Mouse (Mus musculus) adrenal gland, adult 18-20 months (tissue): ENCODE results near the gene Adipor1. TPM values are rescaled to one million over a fixed set of nuclear protein-coding genes. Genes with fewer than 3 reads are reported as not detected.

Experiments
- DNase-seq, 2 experiments: peaks; one replicate each; pipeline ENCODE4 v3.0.0; 2021 to 2022; ENCODE audit warnings: low spot score in 2 of 2
- long read RNA-seq, 2 experiments: library from polyadenylated mRNA; stranded (forward); transcript quantifications; one replicate each; pipeline ENCODE4 v2.0.0; 2021
- total RNA-seq, 2 experiments: library from RNA; stranded (reverse); gene quantifications; 1 replicate in 1 of 2; 2 replicates in 1 of 2; pipeline ENCODE4 v1.2.3; 2021

Gene Adipor1
- total RNA-seq, result 100 to 1,000 TPM; 132 to 137 TPM
- long read RNA-seq, experiment 1, transcript Adipor1-201 (8 exons, 3,123 nt), result major isoform, 236 of 330 reads
- long read RNA-seq, experiment 1, transcript Adipor1-202 (8 exons, 3,446 nt), result minor isoform, 74 of 330 reads
- long read RNA-seq, experiment 1, partial matches to known transcripts, result 6 of 330 reads
- long read RNA-seq, experiment 1, other reads (novel, unspliced or antisense), result 14 of 330 reads
- long read RNA-seq, experiment 2, transcript Adipor1-202 (8 exons, 3,446 nt), result minor isoform, 99 of 516 reads
- long read RNA-seq, experiment 2, transcript Adipor1-201 (8 exons, 3,123 nt), result major isoform, 337 of 516 reads
- long read RNA-seq, experiment 2, partial matches to known transcripts, result 64 of 516 reads
- long read RNA-seq, experiment 2, other reads (novel, unspliced or antisense), result 16 of 516 reads

DNA sequence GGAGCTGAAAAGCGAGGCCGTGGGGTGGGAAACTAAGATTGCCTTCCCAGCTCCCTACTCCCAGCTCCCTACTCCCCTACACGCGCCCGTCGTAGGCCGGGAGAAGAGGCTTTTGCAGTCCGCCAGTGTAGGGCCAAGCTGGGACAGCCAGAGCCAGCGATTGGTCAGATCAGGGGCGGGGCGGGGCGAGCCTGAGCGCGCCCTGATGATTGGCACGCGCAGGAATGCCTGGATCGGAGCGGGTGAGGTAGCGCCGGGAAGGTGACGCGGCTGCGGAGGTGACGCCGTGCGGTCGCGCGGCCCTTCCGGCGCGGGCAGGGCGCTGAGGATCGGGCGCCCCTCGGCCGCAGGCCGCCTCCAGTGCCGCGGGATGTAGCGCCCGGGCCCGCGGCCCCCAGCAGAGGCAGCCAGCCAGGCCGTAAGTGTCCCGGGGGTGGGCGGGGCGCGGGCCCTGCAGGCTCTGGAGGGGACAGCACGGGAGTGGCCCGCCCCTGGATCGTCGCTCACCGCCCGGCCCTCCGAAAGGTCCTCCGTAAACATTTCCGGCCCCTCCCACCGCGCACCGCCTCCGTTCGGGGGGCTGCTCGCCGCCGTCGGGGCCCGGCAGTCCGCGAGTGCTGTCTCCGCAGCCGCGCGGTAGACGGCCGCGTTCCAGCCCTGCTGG lies at the start of gene Adipor1:
Gene Adipor1 (plus strand): TSS at position 211 of the 664 bp plus-strand sequence.
- DNase-seq, result peak; percentile 92 to 94

GRCm38 (mm10) chr1:134365491-134365890 lies 49.7 kb upstream of the Adipor1 start:
- no peak for DNase-seq

- DNase-seq, result peak; percentile 57 to 68
Observed at GRCm38 (mm10) chr1:134368777-134369337, 46.3 kb upstream of the Adipor1 start.

DNA sequence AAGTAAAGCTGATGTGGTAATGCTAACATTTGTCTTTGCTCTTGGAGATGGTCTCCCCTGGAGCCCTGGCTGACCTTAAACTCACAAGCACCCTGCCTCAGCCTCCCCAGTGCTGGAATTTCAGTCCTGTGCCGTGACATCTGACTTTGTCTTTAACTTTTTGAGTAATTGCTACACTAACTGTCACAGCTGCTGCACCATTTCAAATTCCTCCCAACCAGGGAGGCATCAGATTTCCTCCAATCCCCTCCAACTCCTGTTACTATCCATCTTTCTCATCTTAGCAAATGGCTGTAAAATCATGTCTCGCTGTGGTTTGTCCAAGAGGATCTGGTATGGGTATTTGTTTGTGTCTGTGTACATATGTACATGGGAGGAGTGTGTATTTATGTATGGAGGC lies 41.1 kb upstream of the Adipor1 start:
- DNase-seq, result no peak

GRCm38 (mm10) chr1:134381051-134381450 lies 34.1 kb upstream of the Adipor1 start:
- DNase-seq, result no peak

DNA sequence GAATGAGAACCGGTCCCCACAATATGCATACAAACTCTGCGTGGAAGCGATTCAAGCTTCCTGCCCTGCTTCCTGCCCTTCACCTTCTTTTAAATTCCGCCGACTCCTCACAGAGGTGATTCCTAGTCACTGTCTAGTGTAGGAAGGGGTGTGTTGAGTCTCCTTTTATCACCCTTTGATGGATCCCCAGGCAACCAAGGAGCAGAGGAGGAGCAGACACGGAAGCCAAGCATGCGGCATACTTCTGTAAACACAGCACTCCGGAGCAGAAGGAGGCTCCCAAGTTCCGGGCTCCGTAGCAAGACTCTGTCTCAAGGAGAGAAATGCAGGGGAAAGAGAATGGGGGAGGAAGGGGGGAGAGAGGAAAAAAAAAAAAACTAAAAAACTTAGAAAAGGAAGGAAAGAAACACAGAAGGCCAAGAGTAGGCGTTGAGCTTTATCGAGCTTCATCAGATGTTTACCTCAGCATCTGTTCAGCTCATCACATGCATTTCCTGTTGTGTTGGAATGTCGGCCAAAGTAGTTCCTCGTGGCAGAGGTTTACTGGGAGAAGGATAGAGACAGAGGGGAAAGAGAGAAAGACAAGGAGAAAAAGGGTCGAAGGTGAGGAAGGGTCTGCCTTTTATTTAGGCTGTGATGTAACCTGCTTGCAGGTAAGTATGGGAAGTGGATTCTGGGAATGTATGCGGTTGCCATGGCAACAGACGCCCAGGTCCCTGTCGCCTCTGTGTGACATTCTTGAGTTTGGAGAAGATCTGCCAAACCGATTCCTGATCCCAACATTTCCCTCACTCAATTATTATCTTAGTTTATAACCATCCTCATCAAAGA lies 33.2 kb upstream of the Adipor1 start:
- DNase-seq, result no peak

DNA sequence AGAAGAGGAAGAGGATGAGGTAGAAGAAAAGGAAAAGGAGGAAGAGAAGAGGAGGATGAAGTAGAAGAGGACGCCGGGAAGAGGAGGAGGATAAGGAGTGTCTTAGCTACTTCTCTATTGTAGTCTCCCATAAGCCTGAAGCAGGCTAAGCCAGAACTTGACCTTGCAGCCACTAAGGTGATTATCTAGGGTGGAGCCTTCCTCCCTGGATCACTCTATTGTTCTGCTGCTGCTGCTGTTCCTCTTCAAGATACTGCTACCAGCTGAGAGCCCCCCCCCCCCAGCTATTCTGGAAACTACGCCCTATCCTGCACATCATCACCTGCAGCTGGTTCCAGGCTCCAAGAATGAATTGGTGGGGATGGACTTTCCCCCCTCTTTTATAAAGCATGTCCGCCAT lies 30.6 kb upstream of the Adipor1 start:
- no peak for DNase-seq

DNA sequence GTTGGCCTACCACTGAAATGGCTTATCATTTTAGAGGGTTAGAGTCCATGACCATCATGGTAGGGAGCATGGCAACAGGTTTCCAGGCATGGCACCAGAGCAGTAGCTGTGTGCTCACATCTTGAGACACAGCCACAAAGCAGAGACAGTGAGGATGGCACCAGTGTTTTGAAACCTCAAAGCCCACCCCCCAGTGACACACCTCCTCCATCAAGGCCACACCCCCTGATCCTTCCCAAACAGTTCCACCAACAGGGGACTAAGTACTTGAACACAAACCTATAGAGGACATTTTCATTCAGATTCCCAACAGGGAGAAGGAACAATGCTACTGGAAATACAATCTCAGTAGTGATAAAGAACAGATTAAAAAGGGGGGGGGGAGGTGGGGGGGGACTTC lies 30.0 kb upstream of the Adipor1 start:
- DNase-seq, result no peak

- DNase-seq, result no peak
Observed at GRCm38 (mm10) chr1:134385666-134386065, 29.5 kb upstream of the Adipor1 start, which contains the start of gene 4933406M09Rik. TSS of gene 4933406M09Rik (plus strand) at chr1:134385940.

DNA sequence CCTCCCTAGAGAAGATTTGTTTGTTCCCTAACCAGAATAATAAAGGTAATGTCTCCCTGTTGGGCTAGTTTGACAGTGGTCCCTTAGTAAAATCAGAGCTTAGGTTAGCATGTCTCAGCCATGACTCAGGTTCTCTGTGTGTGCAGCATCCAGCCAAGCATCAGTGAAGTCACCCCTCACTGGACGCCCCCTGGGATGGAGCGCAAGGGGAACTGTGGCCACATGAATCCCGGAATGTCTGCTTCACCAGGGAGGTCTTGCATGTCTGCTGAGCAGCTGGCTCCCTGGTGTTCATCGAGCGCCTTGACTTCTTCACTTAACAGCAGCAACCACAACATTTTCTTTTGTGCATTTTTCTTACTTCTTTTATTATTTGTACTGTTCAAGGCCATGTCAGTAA lies 21.4 kb upstream of the Adipor1 start:
- no peak for DNase-seq

- no peak for DNase-seq
Observed at GRCm38 (mm10) chr1:134398210-134398609, 17.0 kb upstream of the Adipor1 start.

GRCm38 (mm10) chr1:134399735-134400134 lies 15.4 kb upstream of the Adipor1 start:
- DNase-seq, result no peak

GRCm38 (mm10) chr1:134405509-134406413 lies 9.4 kb upstream of the Adipor1 start, which contains the start of gene Cyb5r1:
TSS of gene Cyb5r1 (plus strand) at chr1:134405559.
- DNase-seq, result peak; percentile 77 to 82

DNA sequence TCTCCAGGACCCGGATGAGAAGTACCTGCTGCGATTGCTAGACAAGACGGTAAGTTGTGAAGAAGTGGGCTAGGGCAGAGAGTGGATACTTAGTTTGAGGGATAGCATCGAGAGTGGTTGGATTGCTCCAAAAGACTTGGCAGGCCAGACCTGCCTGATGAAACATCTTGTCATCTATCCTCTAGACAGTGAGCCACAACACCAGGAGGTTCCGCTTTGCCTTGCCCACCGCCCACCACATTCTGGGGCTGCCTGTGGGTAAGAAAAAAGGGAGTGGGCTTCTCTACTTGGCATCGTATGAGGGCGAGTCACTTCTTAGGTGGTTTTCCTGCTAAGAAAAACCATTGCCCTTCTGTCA lies 8.8 kb upstream of the Adipor1 start:
- no peak for DNase-seq

GRCm38 (mm10) chr1:134408080-134408479 lies 7.1 kb upstream of the Adipor1 start:
- DNase-seq, result no peak

DNA sequence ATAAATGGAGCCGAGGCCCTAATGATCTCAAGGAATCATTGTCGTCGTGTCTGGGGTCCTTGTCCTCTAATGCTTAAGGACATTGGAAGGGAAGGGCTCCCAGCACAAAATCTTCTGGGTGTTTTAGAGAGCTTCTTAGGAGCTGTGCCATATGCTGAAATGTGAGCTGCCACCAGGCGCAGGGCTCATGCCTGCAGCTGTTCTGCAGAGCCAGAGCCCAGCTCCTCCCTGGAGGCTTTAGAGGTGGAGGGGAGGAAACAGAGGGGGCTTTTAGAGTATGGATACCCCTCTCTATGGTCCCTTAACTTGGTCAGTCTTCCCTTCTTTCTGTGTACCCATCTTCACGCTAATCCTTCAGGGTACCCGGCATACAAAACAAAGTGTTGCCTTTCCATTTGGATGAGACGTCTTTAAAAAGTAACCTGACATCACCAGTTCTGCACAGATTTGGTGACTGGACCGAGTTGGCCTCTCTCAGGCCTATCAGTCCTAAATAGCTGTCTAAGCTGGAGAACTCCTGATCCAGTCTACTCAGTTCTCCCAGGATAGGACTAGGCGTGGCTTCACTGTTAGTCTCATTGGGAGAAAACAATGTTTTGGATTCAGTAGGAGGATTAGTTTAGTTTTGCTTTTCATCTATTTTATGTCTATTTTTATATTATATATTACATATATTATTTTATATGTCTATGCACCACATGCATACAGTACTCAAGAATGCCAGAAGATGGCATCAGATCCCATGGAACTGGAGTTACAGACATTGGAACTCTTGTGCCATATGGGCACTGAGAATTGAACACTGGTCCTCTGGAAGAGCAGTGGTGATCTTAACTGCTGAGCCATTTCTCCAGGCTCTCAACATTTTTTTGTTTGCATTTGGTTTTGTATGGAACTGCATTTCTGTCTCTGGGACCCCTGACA lies 3.2 kb upstream of the Adipor1 start:
- DNase-seq, result no peak

DNA sequence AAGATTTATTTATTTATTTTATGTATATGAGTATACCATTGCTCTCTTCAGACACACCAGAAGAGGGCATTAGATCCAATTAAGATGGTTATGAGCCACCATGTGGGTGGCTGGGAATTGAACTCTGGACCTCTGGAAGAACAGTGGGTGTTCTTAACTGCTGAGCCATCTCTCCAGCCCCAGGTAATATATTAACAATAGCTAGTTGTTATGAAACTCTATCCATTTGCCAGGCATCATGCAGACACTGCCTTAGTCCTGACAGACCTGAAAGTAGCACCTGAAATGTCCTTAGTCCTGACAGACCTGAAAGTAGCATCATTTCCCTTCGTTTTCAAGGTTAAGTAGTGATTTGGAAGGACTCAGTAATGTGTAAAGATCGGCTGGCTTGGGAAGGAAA lies 1.1 kb upstream of the Adipor1 start:
- no peak for DNase-seq

DNA sequence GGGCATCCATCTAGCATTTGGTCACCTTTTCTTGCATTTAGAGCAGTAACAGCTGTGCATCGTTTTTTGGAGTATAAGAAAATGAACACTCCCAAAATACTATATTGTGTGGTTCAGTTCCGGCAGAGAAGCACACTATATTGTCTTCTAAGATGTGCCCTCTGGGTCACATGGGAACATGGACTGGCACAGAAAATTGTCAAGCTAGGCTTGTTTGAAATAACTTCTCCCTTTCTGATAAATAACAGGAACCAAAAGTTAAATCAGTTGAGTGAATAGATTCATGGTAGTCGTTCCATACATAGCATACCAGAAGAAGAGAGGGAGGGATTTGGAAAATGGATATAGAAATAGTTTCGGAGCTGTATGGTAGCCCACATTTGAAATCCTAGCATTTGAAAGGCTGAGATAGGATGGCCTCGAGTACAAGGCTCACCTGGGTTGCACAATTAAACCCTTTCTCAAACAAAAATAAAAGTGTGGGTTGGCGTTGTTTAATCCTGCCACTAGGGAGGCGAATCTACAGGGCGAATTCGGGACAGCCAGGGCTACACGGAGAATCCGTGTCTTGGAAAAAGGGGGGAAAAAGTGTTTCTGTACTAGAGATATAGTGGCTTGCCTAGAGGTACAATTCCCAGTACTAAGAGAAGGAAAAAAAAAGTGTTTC lies 544 bp upstream of the Adipor1 start:
- DNase-seq, result no peak
